Mouse (Mus musculus): ENCODE measurements around the gene Aanat.

DNA sequence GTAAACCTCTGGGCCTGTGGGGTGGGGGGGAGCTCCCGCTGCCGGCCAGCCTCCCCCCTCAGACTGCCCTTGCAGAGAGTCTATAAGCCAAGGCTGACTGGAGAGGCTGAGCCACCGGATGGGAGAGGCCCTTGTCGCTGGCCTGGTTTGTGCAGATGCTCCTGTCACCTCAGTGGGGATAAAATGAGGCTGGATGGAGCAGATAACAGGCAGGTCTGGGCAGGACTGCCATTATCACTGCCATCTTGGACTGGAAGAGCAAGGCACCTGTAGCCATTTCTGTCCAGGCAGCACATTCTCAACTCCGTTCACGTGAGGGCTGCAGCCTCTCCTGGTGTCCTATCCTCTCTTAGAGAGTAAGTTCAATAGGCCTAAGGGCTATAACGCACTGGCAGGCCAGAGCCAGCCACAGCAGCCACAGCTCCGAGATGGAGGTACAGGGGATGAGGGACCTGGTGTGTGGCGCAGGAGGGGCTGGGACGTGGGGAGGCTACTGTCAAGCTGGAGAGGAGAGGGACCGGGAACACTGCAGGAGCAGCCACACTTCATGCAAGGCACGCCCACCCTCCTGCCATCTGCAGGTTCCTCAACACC is 48.0 kb upstream of the Aanat start:
- TF ChIP-seq CTCF (IDR thresholded peaks at IDR 0.05; ENCODE audit: low read depth) (no peak), EP300 (IDR thresholded peaks at IDR 0.05; ENCODE audit: low read depth) (peak; percentile 69)

Data from liver, postnatal 0 days (tissue).